Mouse (Mus musculus): ENCODE measurements around the gene Relch. TPM values are rescaled to one million over a fixed set of nuclear protein-coding genes. Genes with fewer than 3 reads are reported as not detected.

Relch gene
- total and polyA plus RNA-seq, 3 experiments, result 29.2 to 41.9 (median 39.0) TPM

DNA sequence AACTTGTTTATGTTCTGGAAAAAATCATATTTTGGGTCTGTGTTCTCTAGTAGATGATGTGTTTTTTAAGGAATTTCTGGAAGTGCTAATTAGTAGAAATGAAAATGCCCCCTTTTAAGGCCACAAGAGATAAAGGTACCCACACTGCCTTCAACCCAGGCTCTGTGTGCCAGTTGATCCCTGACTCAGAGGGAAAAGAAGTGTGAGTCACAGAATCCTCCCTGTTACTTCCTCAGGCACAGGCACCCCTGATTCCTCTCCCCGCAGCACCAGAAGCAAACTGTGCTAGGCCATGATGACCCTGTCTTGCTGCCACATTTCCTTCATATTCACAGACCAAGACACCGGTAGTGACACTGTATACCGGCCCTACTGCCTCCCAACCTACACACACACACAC lies 126.4 kb downstream of the Relch start:
- H3K27ac ChIP-seq (ENCODE audit: control insufficient read depth, low read depth, low read length), result no peak overlapping the region
- no peaks in the 10 kb centered on the region for H3K79me2 ChIP-seq (ENCODE audit: control insufficient read depth, insufficient read depth, low read length, poor library complexity)
- no peaks in the 10 kb centered on the region for H3K36me3 ChIP-seq (ENCODE audit: control insufficient read depth in 1 of 2, insufficient read depth in 2 of 2, low read length in 2 of 2)
- no peak for DNase-seq (ENCODE audit: low read depth, low spot score)
- 0 out of 4 replicates have a peak, but pooled peaks cover 0 to 3% of the 10 kb centered on the region in 2 experiments for H3K4me1 ChIP-seq (ENCODE audit: control insufficient read depth in 1 of 2, insufficient read depth in 2 of 2, low read length in 2 of 2)
- H3K9ac ChIP-seq (ENCODE audit: control insufficient read depth, low read depth, low read length, poor library complexity, severe bottlenecking), result no peak overlapping the region
- TF ChIP-seq ELF1 (IDR thresholded peaks at IDR 0.05; ENCODE audit: low read depth, low read length), result no peak
- no peak for TF ChIP-seq TBP (IDR thresholded peaks at IDR 0.05; ENCODE audit: low read depth, low read length)
- no peak for TF ChIP-seq USF2 (IDR thresholded peaks at IDR 0.05; ENCODE audit: borderline replicate concordance in 1 of 2, insufficient read depth in 1 of 2, low read depth in 1 of 2, low read length in 2 of 2)
- TF ChIP-seq TCF12 (IDR thresholded peaks at IDR 0.05; ENCODE audit: low read depth, low read length), result no peak
- no peak for TF ChIP-seq MAX (IDR thresholded peaks at IDR 0.05; ENCODE audit: low read length)
- TF ChIP-seq POLR2AphosphoS5 (IDR thresholded peaks at IDR 0.05; ENCODE audit: borderline replicate concordance, low read depth, low read length), result no peak
- TF ChIP-seq NELFE (IDR thresholded peaks at IDR 0.05; ENCODE audit: low read depth, low read length), result no peak
- no peak for TF ChIP-seq EP300 (IDR thresholded peaks at IDR 0.05; ENCODE audit: low read depth in 1 of 2, low read length in 2 of 2)
- no peak for TF ChIP-seq RCOR1 (IDR thresholded peaks at IDR 0.05; ENCODE audit: low read depth, low read length)
- TF ChIP-seq HCFC1 (IDR thresholded peaks at IDR 0.05; ENCODE audit: low read depth, low read length), result no peak
- TF ChIP-seq JUND (IDR thresholded peaks at IDR 0.05; ENCODE audit: low read depth, low read length), result no peak
- TF ChIP-seq MYB (IDR thresholded peaks at IDR 0.05; ENCODE audit: low read depth, low read length), result no peak
- no peaks in the 10 kb centered on the region for H3K9me3 ChIP-seq (replicated peaks; ENCODE audit: insufficient read depth, low read length)
- no peak overlapping the region for H3K4me3 ChIP-seq (ENCODE audit: control insufficient read depth in 1 of 2, insufficient read depth in 1 of 2, low read depth in 2 of 2, low read length in 2 of 2)
- no peaks in the 10 kb centered on the region for H3K27me3 ChIP-seq (ENCODE audit: control insufficient read depth in 1 of 2, insufficient read depth in 2 of 2, low read length in 2 of 2)

DNA sequence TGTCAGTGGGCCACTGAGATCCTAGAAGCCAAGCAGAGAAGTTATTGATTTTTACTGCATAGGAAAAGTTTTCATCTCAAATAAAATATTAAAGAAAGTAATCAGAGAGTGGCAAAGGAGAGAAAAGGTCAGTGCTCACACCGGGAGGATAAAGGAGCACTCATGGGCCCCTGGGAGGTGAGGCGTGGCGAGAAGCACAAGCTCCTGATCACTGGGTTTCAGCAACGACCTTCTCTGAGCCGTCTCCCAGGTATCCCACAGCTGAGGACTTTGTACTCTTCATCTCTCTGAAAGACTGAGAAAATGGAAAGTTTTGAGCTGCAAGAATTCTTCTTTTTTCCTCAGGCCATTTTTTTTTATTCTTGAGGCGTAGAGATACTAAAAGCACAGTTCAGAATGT lies 131.0 kb downstream of the Relch start:
- Histone ChIP-seq H3K9me3 (replicated peaks; ENCODE audit: insufficient read depth, low read length) (no peaks in the 10 kb centered on the region), H3K36me3 (ENCODE audit: control insufficient read depth in 1 of 2, insufficient read depth in 2 of 2, low read length in 2 of 2) (no peaks in the 10 kb centered on the region), H3K27ac (ENCODE audit: control insufficient read depth, low read depth, low read length) (no peak overlapping the region), H3K79me2 (ENCODE audit: control insufficient read depth, insufficient read depth, low read length, poor library complexity) (no peaks in the 10 kb centered on the region), H3K9ac (ENCODE audit: control insufficient read depth, low read depth, low read length, poor library complexity, severe bottlenecking) (no peak overlapping the region), H3K27me3 (ENCODE audit: control insufficient read depth in 1 of 2, insufficient read depth in 2 of 2, low read length in 2 of 2) (peaks cover 0 to 1% of the 10 kb centered on the region in 2 experiments; a peak in 1 of 4 replicates), H3K4me1 (ENCODE audit: control insufficient read depth in 1 of 2, insufficient read depth in 2 of 2, low read length in 2 of 2) (0 out of 4 replicates have a peak, but pooled peaks cover 0 to 3% of the 10 kb centered on the region in 2 experiments), H3K4me3 (ENCODE audit: control insufficient read depth in 1 of 2, insufficient read depth in 1 of 2, low read depth in 2 of 2, low read length in 2 of 2) (no peak overlapping the region)
- no peak for DNase-seq (ENCODE audit: low read depth, low spot score)
- TF ChIP-seq CHD1 (IDR thresholded peaks at IDR 0.05; ENCODE audit: low read depth, low read length) (no peak), MYC (IDR thresholded peaks at IDR 0.05; ENCODE audit: low read depth, low read length) (no peak), BHLHE40 (IDR thresholded peaks at IDR 0.05; ENCODE audit: borderline replicate concordance, low read depth, low read length) (no peak), TAL1 (IDR thresholded peaks at IDR 0.05; ENCODE audit: low read length) (no peak), UBTF (IDR thresholded peaks at IDR 0.05; ENCODE audit: borderline replicate concordance, insufficient read depth, low read depth, low read length) (no peak), POLR2AphosphoS2 (IDR thresholded peaks at IDR 0.05; ENCODE audit: low read length) (no peak)
